Mouse (Mus musculus) A20 (cell line): ENCODE data around the gene Adora1.

Experiments used
- DNase-seq: peaks from one replicate; pipeline ENCODE4 v3.0.0-alpha.2; 2011; ENCODE audit warnings: low read depth, low spot score

Adora1 gene

DNA sequence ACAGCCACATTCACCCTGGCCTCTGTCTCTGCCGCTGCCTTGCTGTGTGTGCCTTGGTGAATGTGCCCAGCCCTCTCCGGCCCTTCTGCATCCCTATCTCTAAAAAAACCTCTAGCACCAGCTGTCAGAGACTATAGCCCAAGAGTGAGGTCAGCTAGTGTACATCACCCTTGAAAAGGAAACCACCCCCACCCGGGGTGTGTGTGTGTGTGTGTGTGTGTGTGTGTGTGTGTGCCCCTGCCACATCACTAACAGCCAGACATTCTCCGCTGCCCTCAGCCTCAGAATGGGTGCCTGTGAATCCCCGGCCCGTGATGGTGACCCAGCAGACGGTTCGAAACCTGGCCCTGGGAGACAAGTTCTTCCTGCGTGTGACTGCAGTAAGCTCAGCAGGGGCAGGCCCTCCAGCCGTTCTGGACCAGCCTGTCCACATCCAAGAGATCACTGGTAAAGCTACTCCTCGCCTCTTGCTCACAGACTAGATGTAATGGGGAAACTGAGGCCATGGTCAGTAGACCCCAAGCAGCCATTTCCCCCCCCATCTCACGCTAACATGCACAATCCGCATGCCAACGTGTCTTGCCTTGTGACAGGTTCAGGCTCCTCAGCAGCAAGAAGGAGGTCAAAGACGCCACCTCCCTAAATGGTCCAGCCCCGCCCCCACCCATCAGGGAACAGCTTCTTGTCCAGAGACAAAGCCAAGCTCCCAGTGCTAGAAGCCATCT is 40.8 kb downstream of the Adora1 start:
- no peak for DNase-seq

DNA sequence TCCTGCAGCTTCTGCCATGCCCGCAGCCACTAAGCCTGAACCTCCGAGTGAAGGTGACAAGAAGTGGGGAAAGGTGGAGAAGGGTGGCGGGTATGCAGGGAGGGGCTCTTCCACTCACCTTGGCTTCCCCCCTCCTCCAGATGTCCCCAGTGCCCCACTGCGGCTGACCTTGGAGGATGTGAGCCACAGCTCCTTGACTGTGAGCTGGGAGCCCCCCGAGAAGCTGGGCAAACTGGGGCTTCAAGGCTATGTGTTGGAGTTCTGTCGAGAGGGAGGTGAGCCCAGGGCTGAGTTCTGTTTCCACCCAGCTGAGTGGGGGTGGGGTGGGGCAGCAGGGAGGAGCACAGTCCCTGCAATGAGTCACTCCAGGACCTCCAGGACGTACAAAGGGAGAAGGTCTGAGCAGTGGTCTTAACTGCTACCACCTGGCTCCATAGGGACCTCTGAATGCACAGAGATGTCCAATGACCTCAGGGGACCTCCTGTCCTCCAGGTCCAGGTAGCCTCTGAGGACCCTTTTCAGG is 41.5 kb downstream of the Adora1 start:
- DNase-seq = no peak

DNA sequence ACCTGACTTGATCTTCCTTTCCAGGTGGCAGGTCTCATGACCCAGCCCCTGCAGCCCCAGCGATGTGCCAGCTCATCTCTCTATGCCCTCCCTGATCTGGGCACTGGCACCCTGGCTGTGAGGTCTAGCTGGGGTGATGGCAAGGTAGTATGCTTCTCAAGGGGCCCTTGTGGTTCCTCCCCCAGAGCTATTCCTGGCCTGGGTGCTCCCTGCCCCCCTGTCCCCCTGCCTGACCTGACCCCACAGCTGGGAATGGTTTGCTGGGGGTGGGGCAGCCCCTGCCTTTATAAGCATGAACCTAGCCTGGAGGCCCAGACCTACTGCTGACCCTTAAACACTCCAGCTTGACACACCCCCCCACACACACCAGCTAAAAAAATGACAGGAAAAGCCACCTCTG is 42.1 kb downstream of the Adora1 start, which contains the start of gene Mybph:
TSS of gene Mybph (plus strand) at position 323 of the 400 bp plus-strand sequence.
- DNase-seq = no peak

DNA sequence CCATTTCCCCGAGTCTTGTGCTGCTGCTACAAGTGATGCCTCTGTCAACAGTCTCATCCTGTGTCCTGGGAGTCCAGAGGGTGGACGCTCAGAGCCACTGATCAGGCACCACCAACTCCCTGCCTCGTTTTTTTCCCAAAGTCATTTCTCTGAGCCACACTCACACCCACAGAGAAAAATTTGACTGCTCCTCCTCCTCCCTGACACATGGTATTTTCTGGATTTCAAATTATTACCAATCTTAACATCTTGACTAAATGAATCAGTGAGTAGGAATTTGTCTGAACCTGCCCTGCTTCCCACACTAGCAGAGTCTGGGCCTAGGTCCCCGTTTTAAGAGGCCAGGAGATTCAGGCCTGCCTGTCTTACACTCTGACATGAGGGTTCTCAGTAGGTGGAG is 43.2 kb downstream of the Adora1 start:
- no peak for DNase-seq

- no peak for DNase-seq
Observed at GRCm38 (mm10) chr1:134191192-134191591, 44.0 kb downstream of the Adora1 start.

DNA sequence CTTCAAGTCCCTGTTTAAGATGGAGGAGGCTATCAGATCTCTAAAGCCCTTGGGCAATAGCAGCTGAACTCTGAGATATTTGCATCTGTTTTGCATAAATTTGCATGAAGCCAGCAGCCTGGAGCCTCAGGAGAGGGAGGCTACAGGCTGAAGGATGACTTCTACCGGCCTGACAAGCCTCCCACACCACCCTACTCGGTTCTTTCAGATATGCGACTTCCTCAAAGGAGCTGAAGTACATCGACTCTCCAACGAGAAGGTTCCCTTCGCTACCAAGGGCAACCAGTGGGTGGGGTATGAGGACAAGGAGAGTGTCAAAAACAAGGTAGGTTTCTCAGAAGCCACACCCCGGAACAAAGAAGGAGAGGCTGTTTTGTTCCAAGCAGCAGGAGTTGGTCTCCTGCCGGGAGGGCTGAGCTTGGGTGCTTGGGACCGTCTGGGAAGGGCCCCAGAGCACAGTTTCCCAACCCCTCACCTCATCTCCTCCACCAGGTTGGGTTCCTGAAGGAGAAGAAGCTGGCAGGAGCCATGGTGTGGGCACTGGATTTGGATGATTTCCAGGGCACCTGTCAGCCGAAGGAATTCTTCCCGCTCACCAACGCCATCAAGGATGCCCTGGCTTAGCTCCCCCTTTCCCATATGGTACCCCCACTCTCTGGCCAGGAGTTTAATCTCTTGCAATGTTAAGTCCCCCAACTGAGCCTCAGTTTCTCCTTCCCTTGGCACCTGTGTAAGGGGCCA is 46.1 kb downstream of the Adora1 start:
- peak; percentile 76 for DNase-seq

- DNase-seq = no peak
Observed at GRCm38 (mm10) chr1:134188217-134188616, 47.0 kb downstream of the Adora1 start.

GRCm38 (mm10) chr1:134184089-134184488 is 51.1 kb downstream of the Adora1 start:
- no peak for DNase-seq

DNA sequence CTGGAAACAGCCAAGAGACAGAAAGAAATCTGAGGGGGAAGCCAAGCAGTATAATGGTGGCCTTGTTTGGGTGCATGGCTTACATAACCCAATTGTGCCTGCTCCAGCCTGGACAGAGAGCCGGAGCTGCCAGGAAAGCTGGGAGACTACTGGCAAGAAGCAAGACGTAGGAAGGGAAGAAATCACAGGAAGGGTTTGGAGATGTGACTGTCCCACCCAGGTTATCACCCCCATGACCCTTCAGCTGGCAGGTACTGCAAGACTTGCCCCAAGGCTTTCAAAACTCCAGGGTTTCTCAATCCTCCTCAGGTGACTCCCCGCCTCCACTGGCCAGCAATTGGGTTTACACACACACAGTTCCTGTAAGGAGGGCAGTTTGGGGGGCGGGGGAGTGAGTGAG is 53.2 kb downstream of the Adora1 start, which contains the start of gene Chil1:
TSS of gene Chil1 (plus strand) at position 152 of the 400 bp plus-strand sequence.
- DNase-seq = no peak

DNA sequence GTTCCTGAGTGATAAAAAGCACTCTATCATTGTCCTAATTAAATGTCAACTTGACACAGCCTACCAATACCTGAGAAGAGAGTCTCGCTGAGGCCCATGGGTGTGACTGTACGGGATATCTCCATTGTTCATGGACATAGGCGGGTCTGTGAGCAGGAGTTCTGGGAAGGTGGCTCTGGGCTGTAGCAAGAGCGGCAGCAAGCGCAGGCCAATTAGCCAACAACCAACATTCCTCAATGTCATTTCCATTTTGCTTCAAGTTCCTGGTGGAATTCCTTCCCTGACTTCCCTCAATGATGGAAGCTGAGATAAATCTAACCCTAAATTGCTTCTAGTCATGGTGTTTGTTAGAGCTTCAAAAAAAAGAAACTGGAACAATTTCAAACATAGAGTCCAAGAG is 57.3 kb downstream of the Adora1 start:
- DNase-seq = no peak

DNA sequence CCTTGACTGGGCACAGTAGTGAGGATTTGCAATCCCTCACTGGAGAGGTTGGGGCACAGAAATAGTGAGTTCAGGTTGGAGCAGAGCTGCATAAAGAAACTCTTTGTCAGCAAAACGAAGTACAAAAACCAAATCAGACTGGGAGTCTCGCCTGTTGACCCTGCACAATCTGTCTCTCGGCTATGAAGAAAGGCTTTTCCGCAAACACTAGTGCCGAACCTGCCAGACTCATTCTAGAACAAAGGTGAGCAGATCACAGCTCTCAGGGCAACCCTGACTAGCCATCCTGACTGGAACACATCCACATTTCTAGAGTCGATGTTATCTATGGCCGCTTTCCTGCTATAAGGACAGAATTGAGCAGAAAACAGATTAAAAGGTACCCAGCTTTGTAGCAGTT is 62.1 kb downstream of the Adora1 start:
- DNase-seq = no peak

DNA sequence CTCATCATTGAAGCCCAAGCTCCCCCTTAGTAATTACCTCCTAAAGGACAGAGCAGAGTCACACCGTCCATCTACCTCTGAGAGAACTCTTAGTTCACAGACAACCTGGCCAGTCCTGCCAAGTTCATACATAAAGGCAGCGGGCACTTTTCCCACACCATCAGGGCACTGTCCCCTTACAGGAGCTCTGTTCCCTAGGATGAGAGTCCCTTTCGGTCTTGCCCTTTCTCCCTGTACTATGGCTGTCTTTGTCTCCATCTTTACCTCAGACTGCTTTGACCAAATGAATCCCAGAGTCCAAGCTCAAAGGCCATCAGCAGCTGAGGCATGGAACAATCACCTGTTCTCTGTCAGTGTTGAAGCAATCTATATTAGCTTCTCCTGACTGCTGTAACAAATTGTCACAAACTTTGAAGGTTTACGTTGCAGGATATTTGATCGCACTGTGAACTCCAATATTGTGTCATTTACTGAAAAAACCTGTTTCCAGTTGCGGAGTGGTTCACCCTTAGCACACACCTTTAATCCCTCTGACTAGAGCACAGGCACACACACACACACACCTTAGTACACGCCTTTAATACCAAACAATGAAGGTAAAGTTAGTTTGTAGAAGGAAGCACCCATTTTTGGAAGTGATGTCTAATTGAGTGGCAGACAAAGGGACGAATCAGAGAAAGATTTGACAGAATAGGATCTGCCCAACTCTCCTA is 66.1 kb downstream of the Adora1 start:
- no peak for DNase-seq

DNA sequence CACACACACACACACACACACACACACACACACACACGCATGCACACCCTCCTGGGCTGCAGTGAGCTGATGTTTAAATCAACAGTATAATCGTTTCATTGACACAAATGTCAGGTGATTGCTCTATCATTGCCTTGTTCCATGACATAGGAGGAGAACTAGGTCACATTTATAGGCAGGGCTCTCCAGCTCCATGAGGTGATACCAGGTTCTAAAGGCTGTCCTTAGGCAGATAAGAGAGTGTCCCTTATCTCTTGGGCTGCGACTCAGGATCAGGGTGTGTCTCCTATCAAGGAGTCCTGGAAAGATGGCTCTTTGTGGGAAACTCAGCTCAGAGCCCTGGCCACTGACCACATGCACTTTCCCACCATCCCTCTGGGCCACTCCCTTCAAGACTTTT is 66.7 kb downstream of the Adora1 start:
- DNase-seq = no peak

- no peak for DNase-seq
Observed at GRCm38 (mm10) chr1:134167416-134168305, 67.6 kb downstream of the Adora1 start.

- no peak for DNase-seq
Observed at GRCm38 (mm10) chr1:134166547-134166946, 68.7 kb downstream of the Adora1 start.

DNA sequence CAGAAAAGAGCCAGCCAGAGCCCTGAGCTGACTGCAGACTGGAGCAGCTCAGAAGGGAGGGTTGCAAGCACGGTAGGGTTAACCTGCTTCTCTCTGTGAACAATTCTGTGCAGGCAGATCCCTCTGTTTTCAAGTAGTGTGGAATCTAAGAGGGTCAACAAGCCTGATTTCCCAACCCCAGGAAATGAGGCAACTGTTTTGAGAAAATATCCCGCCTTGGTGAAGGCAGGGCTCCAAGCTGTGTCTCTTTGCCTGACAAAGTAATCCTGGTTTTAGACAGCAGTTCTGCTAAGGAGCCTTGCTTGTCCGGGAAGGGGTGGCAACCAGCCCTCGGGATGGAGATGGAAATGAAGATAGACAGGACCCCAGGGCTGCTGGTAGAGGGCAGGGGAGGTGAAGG is 70.8 kb downstream of the Adora1 start:
- DNase-seq = no peak

GRCm38 (mm10) chr1:134163476-134163875 is 71.8 kb downstream of the Adora1 start:
- DNase-seq = no peak

- DNase-seq = no peak
Observed at GRCm38 (mm10) chr1:134162510-134163225, 72.6 kb downstream of the Adora1 start.

DNA sequence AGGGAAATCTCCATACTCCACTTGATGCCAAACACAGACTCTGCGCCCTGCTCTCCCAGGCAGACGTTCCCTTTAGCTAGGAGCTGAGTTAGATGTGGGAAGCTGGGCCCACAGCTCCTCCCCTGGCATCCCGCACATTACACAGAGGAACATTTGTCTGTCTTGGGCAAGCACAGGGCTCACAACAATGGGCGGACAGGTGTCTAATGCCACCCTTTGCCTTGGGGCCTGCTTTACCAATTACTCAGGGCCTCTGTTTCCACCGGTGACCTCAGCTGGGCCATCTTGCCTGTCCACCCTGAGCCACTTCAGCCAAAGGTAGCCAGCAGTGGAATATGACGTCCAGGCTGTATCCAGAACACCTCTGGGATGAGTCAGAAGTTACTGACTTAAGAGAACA is 73.8 kb downstream of the Adora1 start:
- DNase-seq = no peak

DNA sequence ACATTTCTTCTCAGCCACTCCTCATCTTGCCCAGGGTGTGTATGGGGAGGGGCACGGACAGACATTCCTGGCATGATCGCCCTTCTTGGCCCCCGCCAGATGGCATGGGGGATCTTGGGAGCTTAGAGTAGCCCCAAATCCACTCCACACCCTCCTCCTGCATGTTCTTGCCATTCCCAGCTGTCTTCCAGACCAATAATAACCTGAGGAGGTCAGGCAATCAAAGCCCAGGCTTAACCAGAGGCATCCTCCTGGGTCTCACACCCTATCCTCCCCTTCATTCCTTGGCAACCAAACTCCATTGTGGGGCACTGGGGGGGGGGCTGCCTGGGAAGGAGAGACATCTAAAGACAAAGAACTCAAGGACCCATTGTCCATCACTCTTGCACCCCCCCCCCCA is 74.8 kb downstream of the Adora1 start:
- DNase-seq = no peak
